Mouse (Mus musculus): Measurements from ENCODE around the gene Rnf40. TPM values are rescaled to one million over a fixed set of nuclear protein-coding genes. Genes with fewer than 3 reads are reported as not detected.
"Not testable (repeated sequence)": the region's sequence is repeated elsewhere in the genome, so short reads cannot be mapped to it uniquely, and the experiment has no call there.

The Rnf40 gene
- polyA plus RNA-seq, 1 experiment from 2014 or later: 48.3 TPM

DNA sequence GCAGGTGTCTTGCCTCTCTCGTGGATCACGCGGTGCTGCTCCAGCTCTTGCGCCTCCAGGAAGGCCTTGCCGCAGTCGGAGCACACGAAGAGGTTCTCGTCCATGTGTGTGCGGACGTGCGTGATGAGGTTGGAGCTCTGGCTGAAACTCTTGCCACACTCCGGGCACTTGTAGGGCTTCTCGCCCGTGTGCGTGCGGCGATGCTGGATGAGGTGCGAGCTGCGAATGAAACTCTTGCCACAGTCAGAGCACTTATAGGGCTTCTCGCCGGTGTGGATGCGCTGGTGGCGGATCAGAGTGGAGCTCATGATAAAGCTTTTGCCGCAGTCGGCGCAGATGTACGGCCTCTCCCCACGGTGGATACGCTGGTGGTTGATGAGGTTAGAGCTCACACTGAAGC, 22.4 kb downstream of the Rnf40 start:
- Histone ChIP-seq H3K9ac (no peak overlapping the region), H3K4me1 (peaks cover 15% of the 10 kb centered on the region), H3K27me3 (no peaks in the 10 kb centered on the region), H3K9me3 (replicated peaks) (no peaks in the 10 kb centered on the region), H3K4me2 (no peak overlapping the region), H3K4me3 (replicated peaks) (no peak overlapping the region), H3K27ac (no peak overlapping the region), H3K36me3 (peaks cover 73% of the 10 kb centered on the region)
- WGBS: 97% methylated on average over 29 of the region's 29 CpGs
- ATAC-seq (replicated peaks; ENCODE audit: low FRiP score): no peak

- H3K36me3 ChIP-seq: peaks cover 67% of the 10 kb centered on the region
These were observed 23.0 kb downstream of the Rnf40 start for GRCm38 (mm10) chr7:127611561-127611960.

DNA sequence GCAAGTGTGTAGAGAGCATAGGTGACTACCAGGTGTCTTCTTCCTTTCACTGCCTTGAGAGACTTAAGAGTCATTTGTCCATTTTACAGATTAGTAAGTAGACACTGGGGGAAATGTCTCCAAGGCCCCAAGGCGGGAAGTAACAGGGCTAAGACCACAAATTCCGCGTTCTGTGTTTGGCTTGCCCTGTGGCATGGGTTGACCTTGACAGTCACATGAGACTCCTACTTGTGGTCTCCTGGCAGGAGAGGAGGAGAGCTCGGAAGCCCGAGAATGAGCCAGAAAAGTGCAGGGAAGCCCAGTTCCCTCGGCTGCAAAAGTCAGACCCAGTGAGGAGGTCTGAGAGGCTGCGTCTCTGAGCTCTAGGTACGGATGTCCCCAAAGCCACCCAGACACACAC, 24.9 kb downstream of the Rnf40 start:
- Histone ChIP-seq H3K9me3 (replicated peaks) (no peaks in the 10 kb centered on the region), H3K36me3 (peaks cover 48% of the 10 kb centered on the region), H3K9ac (peak overlapping the region; percentile 99; the same call in 1 of the 2 replicates), H3K27ac (no peak overlapping the region; the same call in 1 of the 2 replicates), H3K4me2 (peak overlapping the region; percentile 79), H3K4me1 (peaks cover 20% of the 10 kb centered on the region), H3K4me3 (replicated peaks) (peak overlapping the region; percentile 99), H3K27me3 (no peaks in the 10 kb centered on the region)
- WGBS: 76% methylated on average over 8 of the region's 8 CpGs
- ATAC-seq (replicated peaks; ENCODE audit: low FRiP score): no peak

More at GRCm38 (mm10) chr7:127611561-127611960, 23.0 kb downstream of the Rnf40 start:
- H3K9ac ChIP-seq: no peak overlapping the region
- H3K4me1 ChIP-seq: peaks cover 20% of the 10 kb centered on the region
- 96% methylated on average over 26 of the region's 26 CpGs for WGBS
- no peak overlapping the region for H3K4me2 ChIP-seq
- no peak overlapping the region for H3K27ac ChIP-seq
- no peak for ATAC-seq (replicated peaks; ENCODE audit: low FRiP score)
- no peaks in the 10 kb centered on the region for H3K9me3 ChIP-seq (replicated peaks)
- no peak overlapping the region for H3K4me3 ChIP-seq (replicated peaks)
- no peaks in the 10 kb centered on the region for H3K27me3 ChIP-seq

DNA sequence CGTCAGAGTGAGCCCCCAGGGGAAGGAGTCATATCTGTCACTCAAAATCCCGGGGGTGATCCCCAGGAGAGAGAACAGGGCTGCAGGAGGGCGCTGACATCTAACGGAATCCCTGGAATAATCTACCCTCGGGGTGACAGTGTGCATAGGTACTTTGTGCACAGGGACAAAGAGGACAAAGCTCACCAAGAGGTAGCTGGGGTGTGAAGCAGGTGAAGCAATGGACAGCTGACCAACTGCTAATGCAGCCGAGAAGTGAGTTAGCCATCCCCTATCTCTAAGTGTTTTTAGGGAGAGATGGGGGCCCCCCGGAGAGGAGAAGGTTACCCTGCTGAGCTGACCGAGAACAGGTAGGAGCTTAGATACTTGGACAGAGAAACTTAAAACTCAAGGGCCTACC, 25.5 kb downstream of the Rnf40 start:
- Histone ChIP-seq H3K4me2 (peak overlapping the region; percentile 79), H3K4me3 (replicated peaks) (peak overlapping the region; percentile 99), H3K9me3 (replicated peaks) (no peaks in the 10 kb centered on the region), H3K27me3 (no peaks in the 10 kb centered on the region), H3K4me1 (peaks cover 20% of the 10 kb centered on the region), H3K36me3 (peaks cover 42% of the 10 kb centered on the region), H3K27ac (peak overlapping the region; percentile 91), H3K9ac (peak overlapping the region; percentile 99)
- no peak; the same call in 1 of the 2 replicates for ATAC-seq (replicated peaks; ENCODE audit: low FRiP score)
- 23% methylated on average over 8 of the region's 8 CpGs for WGBS

GRCm38 (mm10) chr7:127614511-127614890, 25.9 kb downstream of the Rnf40 start:
- peak; percentile 62 for ATAC-seq (replicated peaks; ENCODE audit: low FRiP score)
- Histone ChIP-seq H3K27ac (peak overlapping the region; percentile 91), H3K9ac (peak overlapping the region; percentile 99), H3K36me3 (peaks cover 38% of the 10 kb centered on the region), H3K4me1 (peaks cover 20% of the 10 kb centered on the region), H3K4me2 (peak overlapping the region; percentile 79), H3K4me3 (replicated peaks) (peak overlapping the region; percentile 99), H3K27me3 (no peaks in the 10 kb centered on the region), H3K9me3 (replicated peaks) (no peaks in the 10 kb centered on the region)
- under 1% methylated on average over 21 of the region's 44 CpGs for WGBS

DNA sequence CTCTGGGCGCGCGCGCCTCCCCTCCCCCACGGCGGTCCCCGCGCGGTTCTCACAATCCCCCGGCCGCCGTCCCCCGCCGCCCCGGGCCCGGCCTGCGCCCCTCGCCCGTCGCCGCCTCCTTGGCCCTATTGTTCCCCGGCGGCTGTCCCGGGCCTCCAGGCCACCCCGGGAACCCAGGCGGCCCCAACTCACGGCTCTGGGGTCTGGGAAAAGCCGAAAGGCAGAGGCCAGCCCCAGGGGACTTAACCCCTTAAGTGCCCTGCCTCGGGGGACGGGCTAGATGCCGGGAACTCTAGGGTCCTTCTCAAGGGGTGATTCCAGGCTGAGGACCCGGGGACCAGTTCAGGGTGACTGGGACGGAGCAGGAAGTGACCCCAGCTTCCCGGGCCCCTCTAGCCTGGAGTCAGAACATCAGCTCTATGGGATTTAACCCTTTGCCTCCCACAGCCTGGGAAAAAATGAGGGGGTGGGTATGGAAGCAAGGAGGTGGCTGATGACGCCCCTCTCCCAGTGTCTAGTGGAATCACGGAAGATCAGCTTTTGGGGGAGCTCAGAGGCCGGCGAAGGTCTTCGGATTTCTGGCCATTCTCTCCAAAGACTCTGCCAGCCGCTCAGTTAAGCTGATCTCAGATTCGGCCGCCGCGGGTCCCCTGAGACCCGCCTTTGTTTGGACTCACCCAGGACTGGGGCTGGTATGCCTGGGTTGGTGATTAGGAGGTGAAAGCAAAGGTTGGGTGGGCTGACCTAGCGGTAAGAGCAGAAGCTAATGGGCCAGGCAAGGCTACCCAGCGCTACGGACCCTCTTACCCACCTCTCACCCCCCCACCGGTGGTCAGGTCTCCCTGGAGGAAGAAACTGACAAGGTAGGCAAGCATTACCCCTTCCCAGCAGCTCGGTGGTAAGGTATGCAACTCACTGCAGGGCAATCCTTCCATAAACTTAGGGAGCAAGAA, 26.6 kb downstream of the Rnf40 start, which contains the start of gene Zfp629:
Gene Zfp629, minus strand, starts transcription at position 907 of the 953 bp plus-strand sequence.
- Histone ChIP-seq H3K36me3 (peaks cover 31% of the 10 kb centered on the region), H3K4me3 (replicated peaks) (peak within 1 kb of the TSS; percentile 99), H3K9ac (peak within 1 kb of the TSS; percentile 99), H3K4me1 (peaks cover 20% of the 10 kb centered on the region), H3K27ac (peak within 1 kb of the TSS; percentile 91), H3K9me3 (replicated peaks) (no peaks in the 10 kb centered on the region), H3K4me2 (peak within 1 kb of the TSS; percentile 79), H3K27me3 (no peaks in the 10 kb centered on the region)
- under 1% methylated on average over 50 of the region's 50 CpGs for WGBS
- peak; percentile 93 for ATAC-seq (replicated peaks; ENCODE audit: low FRiP score)

GRCm38 (mm10) chr7:127616336-127616735, 27.8 kb downstream of the Rnf40 start:
- no peak for ATAC-seq (replicated peaks; ENCODE audit: low FRiP score)
- peaks cover 20% of the 10 kb centered on the region for H3K4me1 ChIP-seq
- no peak overlapping the region; the same call in 1 of the 2 replicates for H3K4me3 ChIP-seq (replicated peaks)
- 62% methylated on average over 1 of the region's 1 CpGs for WGBS
- H3K9ac ChIP-seq: no peak overlapping the region
- no peaks in the 10 kb centered on the region for H3K27me3 ChIP-seq
- H3K9me3 ChIP-seq (replicated peaks): no peaks in the 10 kb centered on the region
- peak overlapping the region; percentile 79; the same call in 1 of the 2 replicates for H3K4me2 ChIP-seq
- peaks cover 20% of the 10 kb centered on the region for H3K36me3 ChIP-seq
- H3K27ac ChIP-seq: peak overlapping the region; percentile 45; the same call in 1 of the 2 replicates

GRCm38 (mm10) chr7:127616881-127617280, 28.3 kb downstream of the Rnf40 start:
- ATAC-seq (replicated peaks; ENCODE audit: low FRiP score): no peak
- H3K4me3 ChIP-seq (replicated peaks): no peak overlapping the region
- 66% methylated on average over 1 of the region's 1 CpGs for WGBS

DNA sequence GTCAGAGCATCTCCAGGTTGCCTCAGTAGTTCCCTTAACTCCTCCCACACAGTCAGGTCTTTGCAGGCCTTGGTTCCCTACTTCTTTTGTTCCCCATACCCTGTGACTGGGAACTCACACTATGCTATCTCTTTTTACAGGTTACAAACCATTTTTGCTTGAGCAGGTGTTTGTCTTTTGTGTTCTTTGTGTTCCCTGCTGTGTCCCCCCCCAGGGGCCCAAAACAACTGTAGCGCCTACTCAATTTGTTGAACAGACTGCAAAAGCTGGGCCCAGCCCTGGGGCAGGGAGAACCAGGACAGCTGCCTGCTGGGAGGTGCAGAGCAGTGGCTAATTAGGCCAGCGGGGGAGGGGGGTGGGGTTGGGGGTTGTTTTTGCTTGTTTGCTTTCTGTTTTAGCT, 29.4 kb downstream of the Rnf40 start:
- H3K36me3 ChIP-seq: peaks cover 3% of the 10 kb centered on the region
- no peak for ATAC-seq (replicated peaks; ENCODE audit: low FRiP score)
- H3K4me2 ChIP-seq: no peak overlapping the region
- no peak overlapping the region for H3K4me3 ChIP-seq (replicated peaks)
- H3K9me3 ChIP-seq (replicated peaks): no peaks in the 10 kb centered on the region
- H3K4me1 ChIP-seq: peaks cover 20% of the 10 kb centered on the region
- 68% methylated on average over 2 of the region's 2 CpGs for whole genome bisulfite sequencing
- no peaks in the 10 kb centered on the region for H3K27me3 ChIP-seq
- H3K9ac ChIP-seq: no peak overlapping the region
- H3K27ac ChIP-seq: no peak overlapping the region

More at GRCm38 (mm10) chr7:127616881-127617280, 28.3 kb downstream of the Rnf40 start:
- Histone ChIP-seq H3K9ac (no peak overlapping the region), H3K9me3 (replicated peaks) (no peaks in the 10 kb centered on the region), H3K4me1 (peaks cover 20% of the 10 kb centered on the region), H3K36me3 (peaks cover 14% of the 10 kb centered on the region), H3K27ac (no peak overlapping the region), H3K4me2 (no peak overlapping the region), H3K27me3 (no peaks in the 10 kb centered on the region)

DNA sequence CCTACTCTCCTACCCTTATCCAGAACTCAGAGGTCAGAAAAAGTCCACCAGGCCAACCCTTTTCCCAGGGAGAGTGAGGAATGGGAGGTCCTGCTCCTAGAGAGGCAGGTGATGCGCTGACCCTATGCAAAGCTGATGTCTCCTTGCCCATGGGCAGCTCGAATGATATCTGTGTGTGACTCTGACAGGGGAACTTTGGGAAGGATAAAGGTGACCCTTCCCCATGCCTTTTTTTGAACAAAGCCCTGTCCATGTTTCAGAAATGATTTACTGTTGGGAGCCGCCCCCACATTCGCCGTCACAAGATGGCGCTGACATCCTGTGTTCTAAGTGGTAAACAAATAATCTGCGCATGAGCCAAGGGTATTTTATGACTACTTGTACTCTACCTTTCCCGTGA, 29.8 kb downstream of the Rnf40 start:
- not testable (repeated sequence) for H3K9me3 ChIP-seq (replicated peaks); H3K36me3 ChIP-seq; H3K4me2 ChIP-seq; H3K4me3 ChIP-seq (replicated peaks); H3K9ac ChIP-seq; H3K27me3 ChIP-seq; H3K27ac ChIP-seq; ATAC-seq (replicated peaks; ENCODE audit: low FRiP score)
- peaks cover 17% of the 10 kb centered on the region for H3K4me1 ChIP-seq
- WGBS: 92% methylated on average over 7 of the region's 8 CpGs

GRCm38 (mm10) chr7:127626039-127626438, 37.5 kb downstream of the Rnf40 start:
- Histone ChIP-seq H3K9me3 (replicated peaks) (no peaks in the 10 kb centered on the region), H3K4me2 (no peak overlapping the region), H3K4me3 (replicated peaks) (no peak overlapping the region), H3K27ac (no peak overlapping the region), H3K27me3 (no peaks in the 10 kb centered on the region), H3K9ac (no peak overlapping the region), H3K36me3 (no peaks in the 10 kb centered on the region), H3K4me1 (no peaks in the 10 kb centered on the region)
- WGBS: 99% methylated on average over 7 of the region's 7 CpGs
- ATAC-seq (replicated peaks; ENCODE audit: low FRiP score): no peak

- no peaks in the 10 kb centered on the region for H3K36me3 ChIP-seq
- WGBS: 89% methylated on average over 4 of the region's 4 CpGs
- ATAC-seq (replicated peaks; ENCODE audit: low FRiP score): no peak
- H3K4me3 ChIP-seq (replicated peaks): no peak overlapping the region
- no peaks in the 10 kb centered on the region for H3K27me3 ChIP-seq
- no peak overlapping the region for H3K9ac ChIP-seq
- no peak overlapping the region for H3K27ac ChIP-seq
- H3K9me3 ChIP-seq (replicated peaks): no peaks in the 10 kb centered on the region
- no peaks in the 10 kb centered on the region for H3K4me1 ChIP-seq
- no peak overlapping the region for H3K4me2 ChIP-seq
These were observed 37.9 kb downstream of the Rnf40 start for GRCm38 (mm10) chr7:127626471-127626870.
